Mouse (Mus musculus) mature B cell (primary cell): ENCODE results near the gene Zcchc24.
"Not testable (repeated sequence)": the region's sequence is repeated elsewhere in the genome, so short reads cannot be mapped to it uniquely, and the experiment has no call there.

Source experiments
- in situ Hi-C: fragments of 300-500 bp; cut with MboI; formaldehyde crosslinking; loops from 2 replicates; pipeline ENCODE4 v1.14.3; 2019

Gene Zcchc24

GRCm38 (mm10) chr14:25768915-25769625 lies at the start of gene Zcchc24:
TSS of gene Zcchc24 (minus strand) at chr14:25769039.
- in situ Hi-C loops, result no loop called here

GRCm38 (mm10) chr14:25816416-25816815 lies 47.6 kb upstream of the Zcchc24 start:
- in situ Hi-C loops, result no loop called here

- in situ Hi-C loops, result no loop called here
Measured at GRCm38 (mm10) chr14:25814140-25814539, 45.3 kb upstream of the Zcchc24 start.

- in situ Hi-C loops, result not testable (repeated sequence)
Measured at GRCm38 (mm10) chr14:25811026-25811425, 42.2 kb upstream of the Zcchc24 start.

GRCm38 (mm10) chr14:25806561-25806960 lies 37.7 kb upstream of the Zcchc24 start:
- in situ Hi-C loops, result no loop called here

- in situ Hi-C loops, result no loop called here
Measured at GRCm38 (mm10) chr14:25805871-25806270, 37.0 kb upstream of the Zcchc24 start.

- in situ Hi-C loops, result no loop called here
Measured at GRCm38 (mm10) chr14:25803246-25803809, 34.5 kb upstream of the Zcchc24 start.

- in situ Hi-C loops, result no loop called here
Measured at GRCm38 (mm10) chr14:25802511-25802910, 33.7 kb upstream of the Zcchc24 start.

- in situ Hi-C loops, result no loop called here
Measured at GRCm38 (mm10) chr14:25800166-25800960, 31.5 kb upstream of the Zcchc24 start.

- in situ Hi-C loops, result no loop called here
Measured at GRCm38 (mm10) chr14:25796619-25797018, 27.8 kb upstream of the Zcchc24 start.

GRCm38 (mm10) chr14:25795561-25796174 lies 26.8 kb upstream of the Zcchc24 start:
- in situ Hi-C loops, result no loop called here

GRCm38 (mm10) chr14:25795067-25795466 lies 26.2 kb upstream of the Zcchc24 start:
- in situ Hi-C loops, result no loop called here

GRCm38 (mm10) chr14:25794331-25794730 lies 25.5 kb upstream of the Zcchc24 start:
- in situ Hi-C loops, result no loop called here

- in situ Hi-C loops, result no loop called here
Measured at GRCm38 (mm10) chr14:25790768-25791302, 22.0 kb upstream of the Zcchc24 start.

GRCm38 (mm10) chr14:25789946-25790345 lies 21.1 kb upstream of the Zcchc24 start:
- in situ Hi-C loops, result no loop called here

- in situ Hi-C loops, result no loop called here
Measured at GRCm38 (mm10) chr14:25789207-25789606, 20.4 kb upstream of the Zcchc24 start.

- in situ Hi-C loops, result no loop called here
Measured at GRCm38 (mm10) chr14:25788201-25788600, 19.4 kb upstream of the Zcchc24 start.

GRCm38 (mm10) chr14:25787387-25787910 lies 18.6 kb upstream of the Zcchc24 start:
- in situ Hi-C loops, result no loop called here

- in situ Hi-C loops, result no loop called here
Measured at GRCm38 (mm10) chr14:25786959-25787358, 18.1 kb upstream of the Zcchc24 start.

- in situ Hi-C loops, result no loop called here
Measured at GRCm38 (mm10) chr14:25785210-25785609, 16.4 kb upstream of the Zcchc24 start.

GRCm38 (mm10) chr14:25783220-25783619 lies 14.4 kb upstream of the Zcchc24 start:
- in situ Hi-C loops, result no loop called here

- in situ Hi-C loops, result no loop called here
Measured at GRCm38 (mm10) chr14:25780601-25781000, 11.8 kb upstream of the Zcchc24 start.
